Mouse (Mus musculus) CD8-positive naive resting alpha-beta T cell, adult 2 months (primary cell): ENCODE data around the gene Rbm18.

ENCODE experiments used
- DNase-seq, 2 experiments: peaks; one replicate each; pipeline ENCODE4 v3.0.0; 2022; ENCODE audit warnings: low read depth in 2 of 2, low spot score in 2 of 2

Gene Rbm18

GRCm38 (mm10) chr2:36104956-36105741 is 31.4 kb downstream of the Rbm18 start, which contains the start of gene Lhx6:
Gene Lhx6, minus strand, starts transcription at chr2:36105408.
- no peak for DNase-seq

GRCm38 (mm10) chr2:36104436-36104955 is 32.1 kb downstream of the Rbm18 start:
- DNase-seq: no peak

GRCm38 (mm10) chr2:36103555-36104367 is 32.8 kb downstream of the Rbm18 start:
- peak in 1 of 2 experiments; percentile 5 for DNase-seq

- DNase-seq: no peak
Measured at GRCm38 (mm10) chr2:36103069-36103554, 33.5 kb downstream of the Rbm18 start.

DNA sequence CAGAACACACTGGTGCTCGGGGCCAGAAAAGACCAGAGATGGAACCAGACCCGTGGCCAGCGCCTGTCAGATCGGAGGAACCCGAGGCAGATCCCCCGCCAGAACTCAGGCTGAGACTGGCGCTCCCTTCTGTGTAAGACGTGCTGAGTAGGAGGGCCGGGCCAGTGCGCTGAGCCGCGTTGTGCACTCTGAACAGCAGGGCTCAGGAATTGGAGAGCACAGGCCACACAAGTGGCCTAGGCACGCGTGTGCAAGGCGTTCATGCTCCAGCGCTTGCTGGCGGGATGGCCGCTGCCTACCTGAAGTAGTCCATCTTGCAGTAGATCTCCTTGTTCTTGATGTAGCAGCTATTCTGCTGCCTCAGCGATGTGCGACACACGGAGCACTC is 34.0 kb downstream of the Rbm18 start:
- DNase-seq: no peak

GRCm38 (mm10) chr2:36101866-36102558 is 34.6 kb downstream of the Rbm18 start:
- DNase-seq: no peak

DNA sequence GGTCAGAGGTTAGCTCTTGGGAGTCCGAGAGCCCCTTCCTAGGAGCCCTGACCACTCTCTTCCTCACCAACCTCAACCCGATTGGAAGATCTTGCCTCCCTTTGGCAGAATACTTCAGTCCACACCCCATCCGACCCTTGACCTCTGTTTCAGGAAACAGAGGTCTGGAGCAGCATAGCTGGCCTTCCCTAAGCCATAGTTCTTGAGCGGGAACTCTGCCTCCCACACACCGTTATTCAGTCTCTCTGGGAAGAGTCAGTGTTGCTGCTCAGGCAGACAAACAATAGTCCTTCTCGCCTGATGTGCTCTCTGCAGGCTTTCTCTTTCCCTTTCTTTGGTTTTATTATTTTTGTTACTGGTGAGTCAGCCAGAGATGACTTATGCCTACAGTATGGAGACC is 36.8 kb downstream of the Rbm18 start:
- no peak for DNase-seq

DNA sequence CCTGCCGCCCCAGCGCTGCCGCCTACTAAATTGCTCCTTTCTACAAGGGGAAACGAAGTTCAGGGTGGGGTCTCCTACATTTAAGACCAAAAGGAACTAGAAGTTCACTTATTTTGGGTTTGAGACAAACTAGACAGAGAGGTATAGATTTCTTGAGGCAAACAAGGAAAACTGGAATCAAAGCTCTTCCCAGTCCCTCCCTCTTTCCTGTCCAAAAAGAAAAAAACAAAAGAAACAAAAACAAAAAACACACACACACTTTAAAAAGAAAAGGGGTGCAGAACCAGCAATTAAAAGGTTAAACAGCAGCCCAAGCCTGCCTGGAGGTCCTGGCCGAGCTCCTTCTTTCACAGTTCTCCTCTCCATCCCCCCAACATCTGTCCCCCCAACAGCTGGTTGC is 38.6 kb downstream of the Rbm18 start:
- no peak for DNase-seq

DNA sequence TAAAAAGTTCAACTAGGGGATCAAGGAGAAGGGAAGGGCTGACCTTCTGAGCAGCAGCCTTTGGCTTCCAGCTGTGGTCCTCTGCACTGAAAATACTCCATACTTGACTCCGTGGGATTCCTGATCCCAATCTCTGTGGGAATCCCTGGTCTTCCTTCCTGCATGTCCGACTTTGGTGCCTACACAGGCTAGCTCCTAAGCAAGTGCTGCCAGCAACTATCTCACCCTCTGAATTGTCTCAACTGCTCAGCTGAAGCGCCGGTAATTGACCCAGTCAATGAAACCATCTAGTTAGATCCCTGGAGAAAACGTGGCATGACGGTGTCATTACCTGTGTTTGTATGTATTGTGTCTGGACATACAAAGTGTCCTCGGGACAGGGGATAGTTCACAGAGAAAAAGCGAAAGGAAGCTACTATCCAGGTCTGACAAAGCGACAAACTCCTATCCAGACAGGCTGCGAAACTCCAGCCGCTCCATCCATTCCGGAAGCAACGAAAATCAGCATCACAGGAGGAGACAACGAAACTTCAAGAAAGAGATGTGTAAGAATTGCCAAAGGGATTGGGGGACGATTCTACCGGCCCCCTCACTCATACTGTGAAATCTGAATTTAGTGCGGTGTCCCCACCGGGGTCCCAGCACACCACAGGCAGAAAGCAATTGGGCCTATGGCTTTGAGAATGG is 39.3 kb downstream of the Rbm18 start:
- no peak for DNase-seq

- DNase-seq: no peak
Measured at GRCm38 (mm10) chr2:36093914-36094475, 42.6 kb downstream of the Rbm18 start.

- DNase-seq: no peak
Measured at GRCm38 (mm10) chr2:36093301-36093700, 43.3 kb downstream of the Rbm18 start.

GRCm38 (mm10) chr2:36092748-36093147 is 43.8 kb downstream of the Rbm18 start:
- no peak for DNase-seq

- DNase-seq: peak in 1 of 2 experiments; percentile 3
Measured at GRCm38 (mm10) chr2:36090853-36091741, 45.5 kb downstream of the Rbm18 start.

DNA sequence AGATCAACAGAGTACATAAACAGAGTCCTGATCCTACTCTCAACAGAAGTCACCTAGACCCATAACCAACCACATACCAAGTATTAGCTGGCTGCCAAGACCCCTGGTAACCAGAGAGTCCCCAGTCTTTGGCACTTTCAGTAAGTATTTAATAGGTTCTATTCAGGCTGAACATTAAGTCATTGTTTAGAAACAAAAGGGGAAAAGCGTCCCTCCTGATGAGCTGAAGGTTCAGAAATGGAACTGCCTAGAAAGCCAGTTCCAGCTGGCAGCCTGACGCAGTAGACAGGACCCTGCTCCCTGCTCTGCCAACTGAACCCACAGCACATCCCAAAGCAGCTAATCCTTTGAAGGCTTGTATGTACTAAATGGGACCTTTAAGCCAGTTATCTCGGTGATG is 47.4 kb downstream of the Rbm18 start:
- DNase-seq: no peak

- DNase-seq: no peak
Measured at GRCm38 (mm10) chr2:36085041-36085440, 51.5 kb downstream of the Rbm18 start.

GRCm38 (mm10) chr2:36082802-36083580 is 53.6 kb downstream of the Rbm18 start:
- no peak for DNase-seq

GRCm38 (mm10) chr2:36081446-36081845 is 55.1 kb downstream of the Rbm18 start:
- no peak for DNase-seq

- no peak for DNase-seq
Measured at GRCm38 (mm10) chr2:36077160-36077761, 59.3 kb downstream of the Rbm18 start.
